Mouse (Mus musculus): ENCODE results near the gene Ankmy2.
A peak's percentile ranks its signal among the peaks of the same experiment; 100 is the strongest.

The Ankmy2 gene

GRCm38 (mm10) chr12:36157638-36158308, 859 bp downstream of the Ankmy2 start, which contains the start of gene Bzw2:
TSS of gene Bzw2 (minus strand) at chr12:36158080.
- peak; percentile 69 for DNase-seq

GRCm38 (mm10) chr12:36164126-36164791, 7.3 kb downstream of the Ankmy2 start:
- DNase-seq, result peak; percentile 21

GRCm38 (mm10) chr12:36165299-36165698, 8.4 kb downstream of the Ankmy2 start:
- DNase-seq, result no peak

GRCm38 (mm10) chr12:36177227-36177626, 20.3 kb downstream of the Ankmy2 start:
- no peak for DNase-seq

GRCm38 (mm10) chr12:36182570-36182969, 25.7 kb downstream of the Ankmy2 start:
- no peak for DNase-seq

- no peak for DNase-seq
Observed at GRCm38 (mm10) chr12:36187081-36187480, 30.2 kb downstream of the Ankmy2 start.

GRCm38 (mm10) chr12:36189610-36190009, 32.7 kb downstream of the Ankmy2 start:
- no peak for DNase-seq

- no peak for DNase-seq
Observed at GRCm38 (mm10) chr12:36190343-36190742, 33.4 kb downstream of the Ankmy2 start.

GRCm38 (mm10) chr12:36194976-36195375, 38.1 kb downstream of the Ankmy2 start:
- no peak for DNase-seq

GRCm38 (mm10) chr12:36205579-36206119, 48.7 kb downstream of the Ankmy2 start:
- DNase-seq, result peak; percentile 32

- peak; percentile 27 for DNase-seq
Observed at GRCm38 (mm10) chr12:36207072-36207799, 50.3 kb downstream of the Ankmy2 start.

GRCm38 (mm10) chr12:36207800-36208148, 50.9 kb downstream of the Ankmy2 start:
- no peak for DNase-seq

GRCm38 (mm10) chr12:36208456-36208855, 51.5 kb downstream of the Ankmy2 start:
- DNase-seq, result no peak

- DNase-seq, result no peak
Observed at GRCm38 (mm10) chr12:36210096-36210495, 53.2 kb downstream of the Ankmy2 start.

- no peak for DNase-seq
Observed at GRCm38 (mm10) chr12:36214389-36215148, 57.7 kb downstream of the Ankmy2 start.

GRCm38 (mm10) chr12:36215149-36215480, 58.2 kb downstream of the Ankmy2 start:
- peak; percentile 35 for DNase-seq

- no peak for DNase-seq
Observed at GRCm38 (mm10) chr12:36216230-36216629, 59.3 kb downstream of the Ankmy2 start.

GRCm38 (mm10) chr12:36216905-36217304, 60.0 kb downstream of the Ankmy2 start:
- DNase-seq, result no peak

- no peak for DNase-seq
Observed at GRCm38 (mm10) chr12:36224392-36224791, 67.5 kb downstream of the Ankmy2 start.

GRCm38 (mm10) chr12:36231386-36231785, 74.5 kb downstream of the Ankmy2 start:
- no peak for DNase-seq

GRCm38 (mm10) chr12:36241171-36241570, 84.3 kb downstream of the Ankmy2 start:
- no peak for DNase-seq

Measured in liver (tissue).